Mouse (Mus musculus) layer of hippocampus, adult 18-20 months (tissue): ENCODE data around the gene Gm28539. TPM values are rescaled to one million over a fixed set of nuclear protein-coding genes. Genes with fewer than 3 reads are reported as not detected.

Experiments used
- DNase-seq, 2 experiments: peaks; one replicate each; pipeline ENCODE4 v3.0.0; 2022; ENCODE audit warnings: low spot score in 2 of 2
- long read RNA-seq: library from polyadenylated mRNA; stranded (forward); transcript quantifications from one replicate; pipeline ENCODE4 v2.0.0, GENCODE M21; 2021
- total RNA-seq, 2 experiments: library from RNA; stranded (reverse); gene quantifications; 2 replicates each; pipeline ENCODE4 v1.2.3; 2021

Gm28539 gene
- 1 to 10 TPM; 6.6 to 7.2 TPM for total RNA-seq
- long read RNA-seq, partial matches to known transcripts, result 0 of 2 reads
- long read RNA-seq, other reads (novel, unspliced or antisense), result 2 of 2 reads

DNA sequence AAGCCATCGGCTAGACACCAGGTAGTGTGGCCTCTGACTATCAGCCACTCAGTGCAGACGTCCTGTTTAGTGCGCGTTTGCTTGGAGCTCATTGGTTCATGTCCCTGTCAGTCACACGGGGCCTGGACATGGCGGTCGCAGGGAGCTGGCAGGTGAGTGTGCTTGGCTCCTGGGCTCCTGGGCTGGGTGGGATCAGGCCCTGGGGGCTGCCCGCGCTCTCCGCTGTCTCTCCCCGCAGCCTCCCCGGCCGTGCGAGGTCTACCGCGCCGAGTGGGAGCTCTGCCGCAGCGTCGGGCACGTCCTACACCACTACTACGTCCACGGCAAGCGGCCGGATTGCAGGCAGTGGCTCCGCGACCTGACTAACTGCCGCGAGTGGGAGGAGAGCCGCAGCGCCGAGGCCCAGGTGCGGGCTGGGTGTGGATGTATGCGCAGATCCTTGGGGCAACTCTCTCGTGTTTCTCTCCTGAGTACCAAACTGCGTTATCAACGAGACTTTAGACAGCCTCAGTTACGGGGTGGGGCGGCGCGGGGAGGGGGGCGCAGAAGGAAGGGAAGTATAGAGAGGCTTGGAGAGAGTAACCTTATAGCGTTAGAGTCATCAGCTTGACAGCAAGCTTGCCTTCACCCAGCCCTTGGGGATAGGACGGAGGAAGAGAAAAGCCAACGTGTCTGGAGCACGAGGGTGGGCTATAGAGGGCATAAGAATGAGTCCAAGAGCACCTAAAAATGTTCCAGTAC lies at the start of gene Gm28539, which contains the start of gene 2510002D24Rik:
Gene Gm28539, plus strand, starts transcription at position 117 of the 741 bp plus-strand sequence.
Gene 2510002D24Rik, plus strand, starts transcription at position 111 of the 741 bp plus-strand sequence.
- peak; percentile 89 to 97 for DNase-seq

DNA sequence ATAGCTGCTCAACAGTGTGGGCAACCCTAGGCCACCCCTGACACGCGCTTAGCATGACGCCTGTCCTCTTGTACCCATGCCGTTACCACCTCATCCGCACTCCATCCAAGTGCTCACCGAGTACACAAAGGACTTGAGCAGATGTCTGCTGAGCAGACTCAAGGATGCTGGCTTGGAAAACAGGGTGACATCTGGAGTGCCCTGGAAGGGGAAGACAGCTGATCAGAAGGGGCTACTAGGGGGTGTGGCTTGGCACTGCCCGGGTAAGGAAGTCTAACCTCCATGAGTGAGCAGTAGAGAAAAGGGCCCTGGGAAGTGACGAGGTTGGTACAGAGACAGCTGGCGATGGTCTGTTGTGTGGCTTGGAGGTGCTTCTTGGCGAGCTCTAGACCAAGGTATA lies 49.7 kb upstream of the Gm28539 start:
- no peak for DNase-seq

DNA sequence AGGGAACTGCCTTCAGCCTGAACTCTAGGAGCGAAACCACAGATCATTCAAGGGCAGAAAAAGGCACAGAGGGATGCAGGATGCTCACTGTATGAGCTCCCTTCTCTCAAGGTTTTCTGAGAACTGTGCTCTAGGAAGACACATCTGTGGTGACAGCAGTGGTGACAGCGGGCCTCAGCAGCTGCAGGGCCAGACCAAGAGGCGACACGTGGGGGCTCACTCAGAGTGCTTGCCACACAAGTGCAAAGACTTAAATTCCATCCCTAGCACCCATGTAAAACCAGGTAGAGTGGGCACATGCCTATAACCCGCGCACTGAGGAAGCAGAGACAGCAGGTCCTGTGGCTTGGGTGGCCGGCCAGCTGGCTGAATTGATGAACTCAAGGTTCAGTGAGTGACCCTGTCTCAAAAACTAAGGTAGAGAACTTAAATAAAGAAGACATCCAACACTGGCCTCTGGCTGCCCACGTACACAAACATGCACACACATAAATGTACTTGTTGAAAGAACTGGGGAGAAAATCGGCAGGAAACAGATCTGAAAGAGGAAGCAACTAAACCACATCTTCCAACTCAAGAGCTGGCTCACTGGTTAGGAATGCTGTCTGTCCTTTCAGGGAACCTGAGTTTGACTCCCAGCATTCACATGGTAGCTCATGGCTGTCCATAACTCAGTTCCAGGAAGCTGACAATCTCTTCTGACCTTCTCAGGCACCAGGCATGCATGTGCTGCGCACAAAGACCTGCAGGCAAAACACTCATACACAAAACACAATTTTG lies 47.6 kb upstream of the Gm28539 start:
- DNase-seq, result no peak

DNA sequence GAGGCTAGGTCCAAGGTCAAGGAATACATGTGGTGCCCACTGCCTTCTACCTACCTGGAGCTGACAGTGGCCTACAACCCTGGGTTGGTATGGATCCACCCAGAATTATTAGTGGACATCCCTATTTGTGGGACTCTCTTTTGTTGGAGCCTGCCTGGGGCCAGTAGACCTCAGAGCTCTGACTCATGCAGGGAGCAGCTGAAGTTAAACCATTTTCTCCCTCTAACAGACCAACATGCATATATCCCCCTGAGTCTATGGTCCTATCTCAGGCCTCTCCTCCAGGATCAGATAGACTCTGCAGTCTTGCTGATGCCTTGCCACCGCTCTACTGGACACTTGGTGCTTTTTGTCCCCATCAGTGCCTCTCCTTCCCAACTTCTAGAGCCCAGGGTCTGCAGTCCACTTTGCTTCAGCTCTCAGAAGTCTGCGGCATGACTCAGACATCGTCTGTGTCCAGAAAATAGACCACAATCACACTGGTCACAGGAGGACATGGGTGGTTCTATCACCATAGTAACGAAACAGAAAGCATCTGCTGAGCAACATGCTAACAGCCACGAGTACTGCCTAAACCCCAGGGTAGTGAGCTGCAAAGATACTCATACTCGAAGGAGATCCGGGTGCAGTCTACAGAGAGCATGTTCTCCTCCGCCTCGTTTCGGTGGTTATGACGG lies 41.0 kb upstream of the Gm28539 start:
- DNase-seq, result peak; percentile 11 to 27

- no peak for DNase-seq
Observed at GRCm38 (mm10) chr16:18796645-18797044, 39.7 kb upstream of the Gm28539 start.

- DNase-seq, result no peak
Observed at GRCm38 (mm10) chr16:18798151-18798550, 38.2 kb upstream of the Gm28539 start.

DNA sequence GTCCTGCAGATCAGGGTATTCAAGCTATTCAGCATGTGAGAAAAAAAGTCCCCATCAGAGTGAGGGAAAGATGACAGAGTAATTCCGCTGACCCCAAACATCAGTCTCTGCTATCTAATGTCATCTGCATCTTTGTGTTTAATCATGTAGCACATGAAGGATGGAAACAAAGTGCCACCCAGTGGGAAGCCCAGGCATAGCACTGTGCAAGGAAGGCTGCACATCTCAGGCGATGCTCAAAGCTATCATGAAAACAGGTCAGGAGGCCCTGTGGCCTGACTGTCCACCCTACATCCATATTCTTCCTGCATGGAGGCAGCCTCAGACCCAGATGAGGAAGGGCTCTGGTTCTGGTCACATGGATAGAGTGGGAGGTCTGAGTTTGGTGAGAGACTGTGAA lies 37.5 kb upstream of the Gm28539 start:
- DNase-seq, result peak; percentile 47 to 81

DNA sequence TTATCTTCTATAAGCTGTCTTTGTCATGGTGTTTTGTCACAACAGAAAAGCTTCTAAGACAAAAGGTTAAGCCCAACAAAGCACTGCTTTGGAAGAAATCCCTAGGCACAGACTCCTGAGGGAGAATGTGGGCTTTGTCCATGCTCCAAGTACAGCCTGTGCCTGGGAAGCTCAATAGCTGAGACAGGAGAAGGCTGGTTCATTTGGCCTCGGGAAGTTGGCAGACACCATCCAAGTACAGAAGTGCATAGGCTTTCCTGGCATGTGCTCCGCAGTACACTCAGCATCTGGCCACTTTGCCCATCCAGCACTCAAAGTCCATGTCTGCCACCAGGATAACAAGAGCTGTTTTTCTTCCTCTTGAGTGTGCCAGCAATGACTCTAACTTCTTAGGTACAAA lies 30.6 kb upstream of the Gm28539 start:
- no peak for DNase-seq

DNA sequence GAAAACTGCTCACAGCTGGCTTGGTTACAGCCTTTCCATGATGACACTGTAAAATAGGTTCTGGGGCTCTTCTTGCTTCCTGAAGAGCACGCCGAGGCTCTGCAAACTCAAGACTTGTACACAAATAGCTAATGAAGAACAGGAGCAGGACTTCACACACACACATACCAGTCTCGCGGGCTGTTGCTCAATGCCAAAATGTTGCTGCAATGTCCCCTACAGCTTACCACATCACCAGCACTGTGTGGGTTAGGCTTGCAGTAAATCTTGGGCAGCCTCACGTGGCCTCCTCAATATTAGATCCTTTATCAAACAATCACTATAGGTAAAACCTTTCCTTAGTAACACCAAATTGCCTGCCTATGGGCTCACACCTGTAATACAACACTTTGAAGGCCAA lies 27.4 kb upstream of the Gm28539 start:
- no peak for DNase-seq

DNA sequence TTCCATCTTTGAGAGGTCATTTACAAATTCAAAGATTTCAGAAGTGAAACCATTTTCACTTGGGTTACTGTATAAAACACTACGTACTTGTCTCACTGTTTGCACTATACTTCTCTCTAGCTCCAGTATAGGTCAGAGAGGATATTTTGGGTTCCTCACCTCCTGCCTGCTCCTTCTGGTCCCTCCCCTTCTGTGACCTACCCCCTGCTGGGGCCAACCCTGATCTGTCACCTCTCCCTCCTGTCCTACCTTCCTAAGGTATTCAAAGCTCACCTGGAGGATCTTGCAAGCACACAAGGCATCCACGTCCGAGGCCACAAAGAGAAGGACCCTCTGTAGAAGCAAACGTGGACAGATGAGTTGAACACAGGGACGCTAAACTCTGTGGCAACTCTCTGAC lies 25.4 kb upstream of the Gm28539 start:
- no peak for DNase-seq

GRCm38 (mm10) chr16:18811468-18812384 lies 24.7 kb upstream of the Gm28539 start, which contains the start of the genes Ufd1 and Cdc45:
Gene Ufd1, plus strand, starts transcription at chr16:18811779.
Gene Cdc45, minus strand, starts transcription at chr16:18811987.
- DNase-seq, result peak; percentile 87 to 93

DNA sequence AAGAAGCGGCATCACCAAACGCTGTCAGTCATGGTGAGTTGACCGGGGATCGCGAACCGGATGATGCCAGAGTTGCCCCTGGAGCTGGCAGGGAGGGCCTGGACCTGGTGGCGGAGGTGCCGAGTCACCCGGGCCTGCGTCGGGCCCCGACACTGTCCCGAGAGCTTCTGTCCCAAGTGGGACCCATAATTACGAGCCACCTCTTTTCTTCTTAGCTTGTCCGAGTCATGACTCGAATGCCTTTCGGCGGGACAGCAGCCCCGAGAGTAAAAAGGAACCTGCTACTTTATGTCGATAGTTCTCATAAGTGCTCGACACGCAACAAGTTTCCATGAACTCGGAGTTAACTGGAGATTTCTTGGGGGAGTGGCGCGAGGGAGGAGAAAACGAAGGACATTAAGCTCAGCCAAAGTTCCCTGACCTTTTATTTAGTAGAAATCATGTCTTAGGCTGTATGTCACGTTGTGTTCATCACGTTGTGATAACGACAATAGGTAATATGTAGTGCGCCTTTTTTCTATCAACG lies 23.9 kb upstream of the Gm28539 start:
- DNase-seq, result no peak

DNA sequence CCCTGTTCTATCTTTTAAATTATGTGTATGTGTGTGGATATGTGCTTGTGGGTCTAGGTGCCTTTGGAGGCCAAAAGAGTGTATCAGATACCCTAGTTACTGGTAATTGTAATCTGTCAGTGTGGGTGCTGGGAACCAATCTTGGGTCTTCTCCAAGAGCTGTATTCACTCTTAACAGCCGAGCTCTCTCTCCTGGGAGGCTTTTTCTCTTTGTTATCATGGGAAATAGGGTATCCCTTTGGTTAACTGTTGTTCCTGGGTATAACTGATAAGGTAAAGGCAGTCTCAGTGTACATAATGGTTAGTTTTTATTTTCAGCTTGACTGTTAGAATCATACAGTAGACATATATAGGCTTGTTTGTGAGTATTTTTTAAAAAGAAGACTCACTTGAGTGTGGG lies 14.0 kb upstream of the Gm28539 start:
- DNase-seq, result no peak

- DNase-seq, result peak; percentile 64 to 82
Observed at GRCm38 (mm10) chr16:18822925-18823324, 13.5 kb upstream of the Gm28539 start.

DNA sequence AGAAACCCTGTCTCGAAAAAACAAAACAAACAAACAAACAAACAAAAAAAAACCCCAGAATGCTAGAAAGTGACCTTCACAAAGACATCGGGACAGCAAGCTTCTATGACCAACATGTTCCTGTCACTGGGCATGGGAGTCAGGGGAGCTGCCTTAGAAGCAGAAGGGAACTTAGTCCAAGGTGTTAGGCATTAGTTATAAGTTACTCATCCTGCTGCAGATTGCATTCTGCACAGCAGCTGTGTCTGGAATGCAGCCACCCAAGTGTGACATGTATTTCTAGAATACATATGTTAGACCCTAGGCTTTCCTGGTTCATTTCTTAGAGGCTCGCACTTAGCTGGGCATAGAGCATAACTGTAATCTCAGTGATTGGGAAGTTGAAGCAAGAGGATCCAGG lies 7.8 kb upstream of the Gm28539 start:
- no peak for DNase-seq

- DNase-seq, result no peak
Observed at GRCm38 (mm10) chr16:18829102-18829501, 7.3 kb upstream of the Gm28539 start.

DNA sequence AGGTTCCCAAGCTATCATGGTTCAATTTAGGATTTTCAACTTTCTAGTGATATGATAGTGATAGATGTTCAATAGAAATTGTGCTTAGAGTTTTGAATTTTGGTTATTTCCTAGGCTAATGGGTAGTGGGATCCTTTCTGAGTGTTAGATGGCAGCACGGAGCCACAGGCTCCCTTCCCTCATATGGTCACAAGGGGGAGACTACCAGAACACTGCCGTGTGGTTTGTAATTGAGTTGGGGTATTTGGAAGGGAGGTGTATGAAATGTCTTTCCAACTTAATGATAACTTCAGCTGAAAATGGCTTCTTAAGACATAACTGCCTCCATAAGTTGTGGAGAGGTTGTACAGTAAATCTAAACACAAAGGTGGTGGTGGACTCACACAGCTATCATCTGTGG lies 2.9 kb upstream of the Gm28539 start:
- DNase-seq, result no peak

DNA sequence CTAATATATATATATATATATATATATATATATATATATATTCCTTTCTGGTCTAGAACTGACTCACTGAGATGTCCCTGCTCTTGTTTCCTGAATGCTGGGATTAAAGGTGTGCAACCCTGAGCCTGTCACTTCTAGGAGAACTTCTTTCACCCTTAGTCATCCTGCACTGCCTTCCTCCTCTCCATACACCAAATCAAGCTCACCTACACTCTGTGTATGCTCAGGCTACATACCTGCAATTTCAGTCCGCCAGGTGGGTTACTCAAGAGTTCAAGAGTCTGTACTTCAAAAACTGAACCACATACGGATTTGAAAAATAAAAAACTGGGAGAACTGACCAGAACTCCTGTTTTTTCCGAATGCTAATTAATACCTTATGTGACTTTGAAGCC lies 314 bp upstream of the Gm28539 start:
- DNase-seq, result no peak

GRCm38 (mm10) chr16:18838346-18838745 lies 2.0 kb downstream of the Gm28539 start:
- no peak for DNase-seq

DNA sequence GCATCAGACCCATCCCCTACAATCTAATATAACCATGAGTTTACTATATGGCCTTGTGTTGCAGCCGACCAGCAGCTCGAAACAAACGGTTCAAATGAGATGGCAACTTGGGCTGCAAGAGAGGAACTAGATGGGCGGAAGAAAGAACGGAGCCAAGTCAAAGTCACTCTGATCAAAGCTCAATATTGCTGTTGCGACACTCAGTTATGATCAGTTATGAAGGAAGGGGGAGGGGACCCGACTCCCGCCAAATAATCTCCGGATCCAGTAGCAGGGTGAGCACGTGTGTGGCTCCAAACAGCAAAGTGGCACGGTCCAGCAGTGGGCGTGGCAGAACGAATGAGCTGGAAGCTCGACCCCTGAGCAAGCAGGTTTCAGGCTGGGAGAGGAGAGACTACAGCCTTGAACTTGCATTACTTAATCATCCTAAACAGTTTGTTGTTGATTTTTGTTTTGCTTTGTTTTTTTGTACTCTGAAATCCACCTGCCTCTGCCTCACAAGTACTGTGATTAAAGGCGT lies 10.0 kb downstream of the Gm28539 start:
- DNase-seq, result no peak
